In genomic region chr6:39344020-39344419, GRCm38 (mm10) we compare ENCODE assay signal across 9 mouse cellular contexts. TPM values are rescaled to one million over a fixed set of nuclear protein-coding genes. Genes with fewer than 3 reads are reported as not detected.
DNase-seq lines count a peak whose midpoint lies in the region; ATAC-seq lines count a peak whose summit lies in the region.
"Had no signal": no experiment of that assay in that cellular context is flagged by ENCODE, and none has a peak within 500 bp of the region (broad histone marks: within the 10 kb centered on the region; RNA-seq: fewer than 3 reads in every experiment).

No protein-coding gene starts in this region.

- H3K4me1 ChIP-seq in hindbrain, embryonic 14.5 days (replicated peaks; ENCODE audit: control insufficient read depth, insufficient read depth, low read length): peaks cover 16% of the 10 kb centered on the region

- no peak overlapping the region for H3K4me2 ChIP-seq in hindbrain, embryonic 14.5 days (replicated peaks)

- no peaks in the 10 kb centered on the region for H3K27me3 ChIP-seq in hindbrain, embryonic 14.5 days (ENCODE audit: control insufficient read depth, insufficient read depth, low read length)

- H3K27ac ChIP-seq in hindbrain, embryonic 14.5 days: no peak overlapping the region

- no peak overlapping the region for H3K9ac ChIP-seq in hindbrain, embryonic 14.5 days

- WGBS in hindbrain, embryonic 14.5 days: 24% methylated on average over 12 of the region's 12 CpGs

- ATAC-seq in hindbrain, embryonic 14.5 days (ENCODE audit: low FRiP score): peak; percentile 83

- H3K9me3 ChIP-seq in hindbrain, embryonic 14.5 days (ENCODE audit: control insufficient read depth, low read length): no peaks in the 10 kb centered on the region

- DNase-seq in NIH3T3 (ENCODE audit: low read depth): peak; percentile 91
- peak; percentile 91 to 93 for DNase-seq in cerebellum, postnatal 10 days
- DNase-seq in frontal cortex, postnatal 14 days (ENCODE audit: low spot score in 2 of 2): peak; percentile 49 to 79
- peak; percentile 85 for DNase-seq in hindbrain, embryonic 14.5 days (ENCODE audit: low spot score)
- peak; percentile 77 to 79 for DNase-seq in layer of hippocampus, postnatal 14 days (ENCODE audit: low spot score in 2 of 2)
- peak; percentile 87 for DNase-seq in lung, postnatal 36 days
- DNase-seq in retina, postnatal 1 day: peak; percentile 79
- DNase-seq in urinary bladder, adult 18-20 months (ENCODE audit: low spot score in 2 of 2): peak; percentile 63 to 75

- H3K36me3 ChIP-seq in hindbrain, embryonic 14.5 days (replicated peaks; ENCODE audit: control insufficient read depth, insufficient read depth): peaks cover 56% of the 10 kb centered on the region

- no peak overlapping the region for H3K4me3 ChIP-seq in hindbrain, embryonic 14.5 days (replicated peaks; ENCODE audit: low read length)
- H3K4me3 ChIP-seq: myocyte had no signal

RNA-seq across cellular contexts. Expression of gene Slc37a3, which starts 33.5 kb away (rescaled TPM):
- 62.4 and 63.8 TPM in 2 replicates for polyA plus RNA-seq in hindbrain, embryonic 14.5 days (2014; fragmentation: Nextera tagmentation; extraction: Ambion mirVana)
- 10 to 100 TPM; 85.7 to 87.6 TPM for total RNA-seq in layer of hippocampus, postnatal 14 days (2021)

RNA-seq across cellular contexts. Expression of gene Rab19, which starts 37.0 kb away (rescaled TPM):
- polyA plus RNA-seq in hindbrain, embryonic 14.5 days (2014; fragmentation: Nextera tagmentation; extraction: Ambion mirVana): 0.17 and 0.40 TPM in 2 replicates
- under 1 TPM in 1 of 2 experiments, not detected in 1; 0.21 TPM for total RNA-seq in layer of hippocampus, postnatal 14 days (2021)
- polyA plus RNA-seq: myocyte had no signal
